Mouse (Mus musculus) olfactory bulb, adult 2 months (tissue): ENCODE data around the gene Ncor1.

Source experiments
- CTCF ChIP-seq: fragments of 200-500 bp; IDR thresholded peaks from 2 replicates; pipeline ENCODE4 v1.5.1; 2012; ENCODE audit warnings: low read depth, mild to moderate bottlenecking, low read length, moderate library complexity; ENCODE audit not compliant: insufficient read depth
- POLR2A ChIP-seq: fragments of 200-500 bp; IDR thresholded peaks from 2 replicates; pipeline ENCODE4 v1.6.1; 2012; ENCODE audit warnings: mild to moderate bottlenecking, low read depth, low read length, moderate library complexity; ENCODE audit not compliant: insufficient read depth

- TF ChIP-seq CTCF (no peak), POLR2A (no peak)
Observed at GRCm38 (mm10) chr11:62387608-62388330, 70.6 kb downstream of the Ncor1 start.
